Mouse (Mus musculus) hindbrain, embryonic 12.5 days (tissue): ENCODE data around the gene A630095N17Rik. TPM values are rescaled to one million over a fixed set of nuclear protein-coding genes. Genes with fewer than 3 reads are reported as not detected.

Experiments used
- ATAC-seq: fragments of 200-750 bp; cut with Nextera tagmentation; 2 replicates; pipeline ENCODE4 v1.8.0; 2017; ENCODE audit warnings: moderate TSS enrichment; ENCODE audit not compliant: low FRiP score
- H3K27ac ChIP-seq: fragments of 300-500 bp; sonication (generic); 2 replicates; pipeline ENCODE4 v1.5.1; 2016; ENCODE audit warnings: mild to moderate bottlenecking
- H3K27me3 ChIP-seq: fragments of 300-500 bp; sonication (generic); 2 replicates; pipeline ENCODE4 v1.6.1; 2016; ENCODE audit warnings: mild to moderate bottlenecking
- H3K36me3 ChIP-seq: fragments of 300-500 bp; sonication (generic); 2 replicates; pipeline ENCODE4 v1.6.1; 2016; ENCODE audit warnings: mild to moderate bottlenecking
- H3K4me1 ChIP-seq: fragments of 300-500 bp; sonication (generic); 2 replicates; pipeline ENCODE4 v1.6.1; 2016
- H3K4me2 ChIP-seq: fragments of 300-500 bp; sonication (generic); replicated peaks from 2 replicates; pipeline ENCODE4 v1.6.1; 2016; ENCODE audit warnings: mild to moderate bottlenecking
- H3K4me3 ChIP-seq: fragments of 300-500 bp; sonication (generic); 2 replicates; pipeline ENCODE4 v1.5.1; 2016; ENCODE audit warnings: mild to moderate bottlenecking
- H3K9ac ChIP-seq: fragments of 300-500 bp; sonication (generic); 2 replicates; pipeline ENCODE4 v1.6.1; 2016; ENCODE audit warnings: mild to moderate bottlenecking, moderate library complexity
- H3K9me3 ChIP-seq: fragments of 300-500 bp; sonication (generic); replicated peaks from 2 replicates; pipeline ENCODE4 v1.6.1; 2016; ENCODE audit warnings: mild to moderate bottlenecking
- WGBS: fragments of 180-500 bp; shearing (Covaris S2); methylation state at CpG from one replicate; pipeline ENCODE4 v1.1.7; 2016; 5-methylcytosine and 5-hydroxymethylcytosine counted together
- polyA plus RNA-seq: library from polyadenylated mRNA; unstranded; fragments of >200 nt; fragmentation: Nextera tagmentation; extraction: Ambion mirVana; gene quantifications from 2 replicates; pipeline ENCODE4 v1.2.1, GENCODE M21; 2016

A630095N17Rik gene
- polyA plus RNA-seq = not detected in 2 replicates

DNA sequence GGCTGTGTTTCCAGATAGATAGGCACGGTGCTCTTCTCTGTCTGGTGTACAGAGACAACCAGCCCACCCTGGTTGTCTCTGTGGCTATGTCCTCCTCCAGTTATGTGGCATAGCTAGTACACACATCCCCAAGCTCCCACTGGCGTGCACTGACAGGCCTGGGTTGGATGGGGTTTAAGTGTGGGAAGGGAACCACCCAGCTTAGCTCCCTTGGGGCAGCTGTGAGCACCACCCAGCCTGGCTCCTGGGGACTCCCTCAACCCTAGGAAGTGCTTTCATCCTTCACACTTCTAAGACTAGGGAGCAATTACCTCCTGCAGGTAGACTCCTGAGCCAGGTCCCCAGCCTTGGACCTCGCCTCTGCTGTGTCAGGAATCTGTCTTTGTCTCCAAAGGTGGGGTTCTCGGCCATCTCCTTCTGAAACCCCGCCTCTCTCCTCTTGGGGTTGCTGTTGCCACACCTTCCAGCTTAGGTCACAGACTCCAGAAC lies at the start of gene A630095N17Rik:
TSS of gene A630095N17Rik (minus strand) at position 439 of the 489 bp plus-strand sequence.
- Histone ChIP-seq H3K4me3 (no peak within 1 kb of the TSS), H3K36me3 (no peaks in the 10 kb centered on the region), H3K4me1 (peaks cover 12% of the 10 kb centered on the region; the same call in 1 of the 2 replicates), H3K9me3 (no peaks in the 10 kb centered on the region), H3K4me2 (no peak within 1 kb of the TSS), H3K27ac (no peak within 1 kb of the TSS), H3K27me3 (peaks cover 8% of the 10 kb centered on the region), H3K9ac (no peak within 1 kb of the TSS)
- no peak for ATAC-seq
- 72% methylated on average over 5 of the region's 5 CpGs for WGBS

DNA sequence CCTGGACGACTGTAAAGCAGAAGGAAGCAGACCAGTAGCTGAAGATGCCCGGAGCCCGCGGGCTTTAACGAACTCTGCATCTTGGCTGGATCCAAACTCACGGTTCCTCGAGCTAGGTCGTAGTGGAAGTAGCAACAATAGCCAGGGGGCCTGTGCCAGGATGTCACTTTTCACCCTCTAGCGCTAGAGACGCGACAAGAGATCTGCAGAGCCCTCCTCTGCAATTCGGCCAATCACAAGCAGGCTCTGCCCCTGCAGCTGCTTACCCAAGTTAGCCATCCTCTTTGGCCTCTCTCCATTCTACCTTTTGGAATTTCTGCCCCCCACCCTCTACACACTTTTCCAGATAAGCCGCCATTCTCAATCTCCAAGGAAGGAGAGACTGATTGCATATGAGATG lies 46.3 kb upstream of the A630095N17Rik start, which contains the start of gene Resp18:
TSS of gene Resp18 (minus strand) at position 188 of the 400 bp plus-strand sequence.
- Histone ChIP-seq H3K4me3 (peak within 1 kb of the TSS; percentile 37), H3K9ac (peak within 1 kb of the TSS; percentile 53), H3K27ac (no peak within 1 kb of the TSS), H3K36me3 (no peaks in the 10 kb centered on the region), H3K4me2 (peak within 1 kb of the TSS; percentile 50), H3K4me1 (0 out of 2 replicates have a peak, but pooled peaks cover 3% of the 10 kb centered on the region), H3K9me3 (no peaks in the 10 kb centered on the region), H3K27me3 (peaks cover 43% of the 10 kb centered on the region)
- 4% methylated on average over 13 of the region's 13 CpGs for WGBS
- 0 out of 2 replicates have a peak, but pooled peaks have one; percentile 19 for ATAC-seq

DNA sequence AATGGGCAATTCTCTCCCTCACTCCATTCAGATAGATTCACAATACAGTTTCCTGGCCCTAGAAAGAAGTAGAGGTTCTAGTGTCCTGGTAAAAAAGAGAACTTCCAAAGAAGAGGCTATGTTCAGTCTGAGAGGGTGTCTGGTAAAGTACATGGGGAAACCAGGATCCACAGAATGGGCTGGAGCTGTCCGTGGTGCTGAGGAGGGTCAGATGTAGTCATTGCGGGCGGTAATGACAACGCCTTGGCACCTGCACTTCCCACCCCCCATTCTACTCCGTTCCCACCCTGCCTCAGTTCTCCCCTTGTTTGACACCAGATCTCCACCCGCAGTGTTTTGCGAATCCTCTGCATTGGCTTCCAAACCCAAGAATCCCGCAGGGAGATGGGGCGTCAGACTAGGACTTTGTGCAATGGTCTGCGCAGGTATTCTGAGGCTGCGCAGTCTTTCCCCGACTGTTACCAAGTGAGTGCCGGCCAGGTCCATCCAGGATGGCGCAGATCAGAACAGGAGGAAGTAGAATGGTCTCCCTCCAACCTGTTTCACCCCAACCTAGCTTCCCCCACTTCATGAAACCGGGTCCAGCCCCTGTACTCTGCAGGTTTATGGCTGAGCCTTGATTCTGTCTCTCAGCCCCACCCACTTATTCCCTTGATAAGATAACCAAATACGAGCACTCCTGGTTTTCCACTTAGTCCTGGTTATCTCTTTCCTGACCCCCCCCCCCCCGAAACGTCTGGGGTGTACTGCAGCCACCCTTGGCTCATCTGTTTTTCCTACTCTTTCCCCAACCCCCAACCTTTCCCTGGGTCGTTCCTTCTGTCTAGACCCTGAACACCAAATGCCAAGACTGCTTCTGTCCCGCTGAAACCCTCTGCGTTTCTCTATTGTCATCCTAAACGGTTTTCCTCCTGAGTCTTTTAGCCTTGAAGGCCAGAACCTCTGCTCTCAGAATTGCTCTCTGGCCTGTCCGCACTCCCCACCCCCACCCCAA lies 45.6 kb upstream of the A630095N17Rik start:
- peak; percentile 52; the same call in 1 of the 2 replicates for ATAC-seq
- Histone ChIP-seq H3K27ac (no peak overlapping the region), H3K9me3 (no peaks in the 10 kb centered on the region), H3K27me3 (peaks cover 46% of the 10 kb centered on the region), H3K36me3 (no peaks in the 10 kb centered on the region), H3K9ac (peak overlapping the region; percentile 53), H3K4me3 (peak overlapping the region; percentile 37), H3K4me1 (0 out of 2 replicates have a peak, but pooled peaks cover 3% of the 10 kb centered on the region), H3K4me2 (peak overlapping the region; percentile 50)
- 4% methylated on average over 23 of the region's 23 CpGs for WGBS

DNA sequence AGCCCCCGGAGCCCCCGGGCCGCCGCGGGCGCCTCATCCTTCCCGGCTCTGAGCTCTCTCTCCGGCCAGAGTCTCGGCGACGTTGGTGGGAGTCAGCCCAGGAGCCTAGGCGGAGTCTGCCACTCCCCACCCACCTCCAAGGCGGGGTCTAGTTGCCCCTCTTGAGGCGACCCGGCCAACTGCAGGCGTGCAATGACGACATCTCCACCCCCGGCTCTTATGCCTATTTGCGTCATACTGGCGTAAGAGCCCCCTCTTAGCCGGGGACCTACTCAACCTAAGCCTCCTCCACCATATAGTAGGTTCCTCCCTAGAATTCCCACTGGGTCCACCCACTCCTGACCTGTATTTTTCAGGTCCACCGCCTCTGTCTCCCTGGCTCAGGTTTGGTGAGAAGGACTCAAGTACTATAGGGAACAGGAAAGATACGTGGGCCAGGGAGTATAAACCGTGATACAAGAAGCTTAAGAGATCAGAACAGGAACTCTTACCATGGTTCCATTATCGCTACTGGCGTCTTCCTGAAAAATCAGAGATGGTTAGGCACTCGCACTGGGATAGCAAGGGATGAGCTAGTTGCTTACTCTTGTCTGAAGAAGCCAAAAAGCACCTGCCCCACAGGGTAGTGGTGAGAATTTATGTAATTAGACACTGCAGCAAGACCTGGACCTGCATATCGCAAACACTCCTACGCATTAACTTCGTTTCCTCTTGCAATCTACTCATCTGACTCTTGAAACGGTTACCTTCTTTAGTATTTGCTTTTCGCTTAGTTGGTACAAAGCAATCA lies 32.4 kb upstream of the A630095N17Rik start, which contains the start of gene Ptprn:
TSS of gene Ptprn (minus strand) at position 412 of the 790 bp plus-strand sequence.
- Histone ChIP-seq H3K27me3 (peaks cover 73% of the 10 kb centered on the region), H3K9ac (peak within 1 kb of the TSS; percentile 60), H3K9me3 (no peaks in the 10 kb centered on the region), H3K27ac (no peak within 1 kb of the TSS), H3K36me3 (no peaks in the 10 kb centered on the region), H3K4me1 (peaks cover 13% of the 10 kb centered on the region), H3K4me2 (peak within 1 kb of the TSS; percentile 65), H3K4me3 (peak within 1 kb of the TSS; percentile 48)
- peak; percentile 74 for ATAC-seq
- whole genome bisulfite sequencing = 12% methylated on average over 32 of the region's 32 CpGs

DNA sequence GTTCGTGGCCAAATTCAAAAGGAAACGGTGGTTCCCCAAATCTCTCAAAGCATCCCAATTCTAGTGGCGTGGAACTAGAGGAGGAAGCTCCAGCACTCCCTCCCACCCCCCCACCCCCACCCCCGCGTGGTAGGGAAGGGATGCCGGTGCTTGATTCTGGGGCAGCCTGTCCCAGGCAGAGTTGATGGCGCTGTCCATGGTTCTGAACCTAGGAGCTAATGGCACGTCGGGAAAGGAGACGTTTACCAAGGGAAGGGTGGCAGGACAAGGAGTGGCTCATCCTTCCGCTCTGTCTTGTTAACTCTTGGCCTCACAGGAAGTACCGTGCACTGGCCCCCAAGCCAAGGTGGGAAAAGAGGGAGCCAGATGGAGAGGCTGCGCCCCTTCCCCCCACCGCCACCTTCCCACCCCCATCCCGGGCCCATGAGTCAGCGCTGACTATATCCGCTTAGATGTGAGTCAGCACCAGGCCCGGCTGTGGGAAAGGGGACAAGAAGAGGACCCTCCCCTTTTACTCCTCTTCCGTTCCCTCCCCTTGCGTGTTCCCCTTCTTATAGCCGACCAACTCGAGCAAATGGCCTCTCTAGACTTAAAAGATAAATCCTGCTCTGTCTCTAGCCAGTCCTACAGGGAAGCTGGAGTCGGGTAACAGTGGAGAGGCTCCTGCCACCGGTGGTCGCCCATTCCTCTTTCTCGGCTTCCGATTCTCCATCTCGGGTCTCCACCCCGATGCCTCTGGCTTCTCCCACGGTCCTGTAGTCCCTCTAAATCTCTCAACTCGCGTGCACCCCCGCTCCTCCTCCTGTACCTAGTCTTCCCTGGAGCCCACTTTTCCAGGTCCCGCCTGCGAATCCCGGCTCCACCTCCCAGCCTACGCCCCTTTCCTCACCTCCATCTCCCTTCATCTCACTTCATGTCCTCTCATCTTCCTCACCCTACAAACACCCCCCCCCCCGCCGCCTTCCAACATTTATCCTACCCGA lies 31.4 kb upstream of the A630095N17Rik start:
- peak; percentile 74 for ATAC-seq
- no peaks in the 10 kb centered on the region for H3K36me3 ChIP-seq
- peak overlapping the region; percentile 48 for H3K4me3 ChIP-seq
- no peak overlapping the region for H3K27ac ChIP-seq
- WGBS = 2% methylated on average over 40 of the region's 40 CpGs
- H3K9ac ChIP-seq = peak overlapping the region; percentile 60
- H3K27me3 ChIP-seq = peaks cover 69% of the 10 kb centered on the region
- no peaks in the 10 kb centered on the region for H3K9me3 ChIP-seq
- peaks cover 13% of the 10 kb centered on the region for H3K4me1 ChIP-seq
- peak overlapping the region; percentile 65 for H3K4me2 ChIP-seq

DNA sequence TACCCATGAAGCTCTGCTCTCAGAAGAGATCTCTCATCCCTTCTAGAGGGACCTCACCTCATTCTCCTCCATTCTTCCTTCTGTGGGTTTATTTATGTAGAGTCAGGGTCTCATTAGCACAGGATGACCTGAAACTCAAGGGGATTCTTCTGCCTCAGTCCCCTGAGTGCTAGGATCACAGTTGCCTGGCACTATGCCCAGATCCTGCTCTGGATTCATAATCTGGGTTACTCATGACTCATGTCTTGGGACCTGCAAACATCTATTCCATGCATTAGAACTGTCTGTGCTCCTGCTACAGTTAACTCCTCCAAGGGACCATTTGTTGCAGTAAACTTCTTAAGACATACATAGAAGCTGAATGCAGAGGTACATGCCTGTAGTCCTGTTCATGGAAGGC lies 29.4 kb upstream of the A630095N17Rik start:
- Histone ChIP-seq H3K4me1 (peaks cover 13% of the 10 kb centered on the region), H3K4me2 (no peak overlapping the region), H3K27me3 (peaks cover 70% of the 10 kb centered on the region), H3K9me3 (no peaks in the 10 kb centered on the region), H3K9ac (no peak overlapping the region), H3K36me3 (no peaks in the 10 kb centered on the region), H3K4me3 (no peak overlapping the region), H3K27ac (no peak overlapping the region)
- no peak for ATAC-seq

DNA sequence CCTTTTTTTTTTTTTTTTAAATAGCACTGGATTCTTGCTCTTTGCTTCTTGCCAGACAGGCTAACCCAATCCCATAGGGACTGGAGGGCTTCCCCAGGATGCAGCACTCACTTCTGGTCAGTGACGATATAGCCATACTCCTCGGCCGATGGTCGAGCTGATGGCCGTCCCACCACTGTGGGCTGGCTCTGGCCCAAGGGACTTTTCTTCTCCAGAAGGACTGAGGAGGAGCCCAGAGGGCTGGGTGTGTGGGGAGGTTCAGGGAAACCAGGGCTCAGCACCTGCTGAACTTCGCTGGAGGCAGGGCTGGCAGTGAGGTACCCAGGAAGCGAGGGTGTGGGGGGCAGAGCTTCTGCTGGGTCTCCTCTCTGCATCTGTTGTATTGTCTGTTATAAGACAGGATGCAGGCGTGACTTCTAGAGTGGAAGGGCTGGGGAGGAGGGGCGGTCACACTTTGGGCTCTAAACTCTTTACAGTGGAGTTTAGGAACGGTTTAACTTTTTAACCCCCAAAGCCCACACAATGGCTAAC lies 23.7 kb upstream of the A630095N17Rik start:
- no peak overlapping the region for H3K4me2 ChIP-seq
- H3K27me3 ChIP-seq = peaks cover 36% of the 10 kb centered on the region
- H3K36me3 ChIP-seq = no peaks in the 10 kb centered on the region
- peaks cover 12% of the 10 kb centered on the region; the same call in 1 of the 2 replicates for H3K4me1 ChIP-seq
- no peak overlapping the region for H3K27ac ChIP-seq
- H3K9me3 ChIP-seq = no peaks in the 10 kb centered on the region
- no peak overlapping the region for H3K9ac ChIP-seq
- H3K4me3 ChIP-seq = no peak overlapping the region
- 72% methylated on average over 10 of the region's 10 CpGs for WGBS
- ATAC-seq = no peak

DNA sequence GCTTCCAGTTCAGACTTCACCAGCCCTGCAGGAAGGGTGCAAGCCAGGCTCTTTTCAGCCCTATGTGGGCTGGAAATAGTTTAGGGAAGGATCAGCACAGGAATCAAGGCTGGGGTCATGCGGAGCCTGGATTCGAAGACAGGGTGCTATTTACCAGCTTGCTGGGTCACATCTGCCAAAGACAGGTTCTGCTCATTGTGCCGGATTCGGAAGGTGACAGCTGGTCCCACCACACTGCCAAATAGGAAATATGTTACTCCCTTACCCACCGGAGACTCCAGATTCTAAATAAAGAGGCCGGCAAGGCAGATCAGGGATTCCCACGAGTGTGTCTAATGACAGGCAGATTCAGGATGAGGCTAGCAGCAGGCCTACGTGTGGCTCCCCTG lies 22.7 kb upstream of the A630095N17Rik start:
- Histone ChIP-seq H3K9me3 (no peaks in the 10 kb centered on the region), H3K4me1 (peaks cover 12% of the 10 kb centered on the region; the same call in 1 of the 2 replicates), H3K9ac (0 out of 2 replicates have a peak overlapping the region, but pooled peaks have one; percentile 23), H3K4me2 (no peak overlapping the region), H3K4me3 (no peak overlapping the region), H3K36me3 (no peaks in the 10 kb centered on the region), H3K27me3 (peaks cover 32% of the 10 kb centered on the region), H3K27ac (no peak overlapping the region)
- 65% methylated on average over 8 of the region's 8 CpGs for WGBS
- ATAC-seq = no peak

DNA sequence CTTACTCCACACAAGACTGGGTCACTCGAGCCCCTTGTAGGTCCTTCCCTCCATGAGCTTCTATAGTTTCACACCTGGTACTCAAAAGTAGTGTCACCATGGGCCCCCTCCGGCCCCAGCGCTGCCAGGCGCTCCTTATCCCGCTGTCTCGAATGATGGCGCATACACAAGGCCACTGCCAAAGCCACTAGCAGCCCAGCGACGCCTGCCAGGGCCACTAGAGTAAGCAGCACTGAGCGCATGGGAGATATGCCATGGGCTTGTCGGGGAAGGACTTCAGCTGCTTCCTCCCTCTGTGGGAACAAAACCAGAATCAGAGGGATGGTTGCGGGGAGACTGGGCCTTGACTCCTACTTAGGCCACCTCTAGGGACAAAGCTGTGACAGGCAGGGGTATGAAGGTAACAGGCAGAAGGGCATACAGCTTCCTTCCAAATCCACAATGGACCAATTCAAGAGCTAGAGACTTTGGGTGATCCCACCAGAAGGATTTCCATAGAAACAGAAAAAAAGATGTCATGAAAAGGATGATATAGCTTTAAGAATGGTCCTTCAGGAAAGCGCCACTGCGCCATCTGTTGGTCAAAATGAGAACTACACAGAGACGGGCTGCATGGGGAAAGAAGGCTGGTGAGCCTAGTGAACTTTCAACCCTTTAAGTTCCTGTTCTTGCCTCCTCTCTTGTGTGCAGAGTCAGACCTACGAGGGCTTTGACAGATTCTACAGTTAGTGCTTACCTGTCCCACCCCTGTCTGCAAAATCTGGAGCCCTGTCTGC lies 22.1 kb upstream of the A630095N17Rik start:
- no peaks in the 10 kb centered on the region for H3K9me3 ChIP-seq
- no peak overlapping the region for H3K27ac ChIP-seq
- H3K36me3 ChIP-seq = no peaks in the 10 kb centered on the region
- peaks cover 28% of the 10 kb centered on the region for H3K27me3 ChIP-seq
- no peak overlapping the region for H3K4me2 ChIP-seq
- ATAC-seq = no peak
- no peak overlapping the region for H3K9ac ChIP-seq
- 65% methylated on average over 16 of the region's 16 CpGs for WGBS
- H3K4me3 ChIP-seq = no peak overlapping the region
- peaks cover 12% of the 10 kb centered on the region; the same call in 1 of the 2 replicates for H3K4me1 ChIP-seq

DNA sequence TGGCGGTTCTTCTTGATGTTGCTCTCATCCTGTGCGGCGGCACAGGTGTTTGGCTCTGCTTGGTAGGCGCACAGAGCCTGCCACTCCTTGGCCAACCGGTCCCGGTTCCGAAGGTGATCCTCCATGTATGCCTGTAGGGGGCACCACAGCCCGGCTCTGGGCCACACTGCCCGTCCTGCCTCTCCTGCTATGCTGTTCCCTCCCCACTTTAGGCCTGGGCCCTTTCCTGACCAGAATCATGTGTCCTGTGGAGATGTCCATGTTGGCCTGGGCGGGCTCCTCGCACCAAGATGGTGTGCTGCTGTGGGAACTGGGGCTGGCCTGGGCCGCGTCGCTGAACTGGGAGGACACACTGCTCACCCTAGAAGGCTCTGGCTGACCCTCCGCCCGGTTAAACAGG lies 21.1 kb upstream of the A630095N17Rik start:
- Histone ChIP-seq H3K9ac (no peak overlapping the region), H3K4me2 (no peak overlapping the region)
- 0 out of 2 replicates have a peak, but pooled peaks have one; percentile 10 for ATAC-seq

More for the DNA sequence above, 21.1 kb upstream of the A630095N17Rik start:
- H3K4me3 ChIP-seq = no peak overlapping the region
- H3K27ac ChIP-seq = no peak overlapping the region
- no peaks in the 10 kb centered on the region for H3K36me3 ChIP-seq
- WGBS = 70% methylated on average over 16 of the region's 16 CpGs
- H3K4me1 ChIP-seq = peaks cover 15% of the 10 kb centered on the region
- H3K27me3 ChIP-seq = peaks cover 23% of the 10 kb centered on the region
- H3K9me3 ChIP-seq = no peaks in the 10 kb centered on the region
